Mouse (Mus musculus) kidney, embryonic 14.5 days (tissue): Measurements from ENCODE around the gene Tubd1. TPM values are rescaled to one million over a fixed set of nuclear protein-coding genes. Genes with fewer than 3 reads are reported as not detected.
A peak's percentile ranks its signal among the peaks of the same experiment; 100 is the strongest.

Experiments used
- ATAC-seq: fragments of 200-750 bp; cut with Nextera tagmentation; 2 replicates; pipeline ENCODE4 v1.8.0; 2017; ENCODE audit warnings: moderate number of reproducible peaks, mild to moderate bottlenecking, moderate TSS enrichment, moderate library complexity; ENCODE audit not compliant: low FRiP score, low TSS enrichment
- H3K27ac ChIP-seq: fragments of 300-500 bp; sonication (generic); 2 replicates; pipeline ENCODE4 v1.5.1; 2014; ENCODE audit warnings: low read depth, mild to moderate bottlenecking, low read length, moderate library complexity, mixed read lengths
- H3K27me3 ChIP-seq: fragments of 300-500 bp; sonication (generic); 2 replicates; pipeline ENCODE4 v1.6.1; 2014; ENCODE audit warnings: mild to moderate bottlenecking, low read length; ENCODE audit not compliant: control insufficient read depth, insufficient read depth
- H3K36me3 ChIP-seq: fragments of 300-500 bp; sonication (generic); 2 replicates; pipeline ENCODE4 v1.6.1; 2014; ENCODE audit warnings: low read length, mixed read lengths; ENCODE audit not compliant: control insufficient read depth, insufficient read depth
- H3K4me1 ChIP-seq: fragments of 300-500 bp; sonication (generic); 2 replicates; pipeline ENCODE4 v1.6.1; 2014; ENCODE audit warnings: low read length, mixed read lengths; ENCODE audit not compliant: control insufficient read depth, insufficient read depth
- H3K4me2 ChIP-seq: fragments of 300-500 bp; sonication (generic); replicated peaks from 2 replicates; pipeline ENCODE4 v1.6.1; 2014; ENCODE audit warnings: low read depth, mild to moderate bottlenecking, low read length
- H3K4me3 ChIP-seq: fragments of 300-500 bp; sonication (generic); 2 replicates; pipeline ENCODE4 v1.5.1; 2014; ENCODE audit warnings: mild to moderate bottlenecking, low read length
- H3K9ac ChIP-seq: fragments of 300-500 bp; sonication (generic); 2 replicates; pipeline ENCODE4 v1.6.1; 2014; ENCODE audit warnings: low read depth, mild to moderate bottlenecking, low read length, moderate library complexity
- H3K9me3 ChIP-seq: fragments of 300-500 bp; sonication (generic); 2 replicates; pipeline ENCODE4 v1.6.1; 2016; ENCODE audit warnings: low read length; ENCODE audit not compliant: control insufficient read depth
- WGBS: fragments of 180-500 bp; shearing (Covaris S2); extraction: QIAGEN DNeasy Blood & Tissue Kit; methylation state at CpG from one replicate; pipeline ENCODE4 v1.1.7; 2014; 5-methylcytosine and 5-hydroxymethylcytosine counted together
- microRNA counts: library from miRNA; unstranded; fragments of <30 nt; microRNA quantifications from one replicate; lab custom pipeline; 2017
- microRNA-seq: library from miRNA; unstranded; fragments of <30 nt; microRNA quantifications from one replicate; pipeline ENCODE4, GENCODE M21; 2016
- polyA plus RNA-seq: library from polyadenylated mRNA; unstranded; fragments of >200 nt; fragmentation: Nextera tagmentation; extraction: Ambion mirVana; gene quantifications from 2 replicates; pipeline ENCODE4 v1.2.1, GENCODE M21; 2014

Tubd1 gene
- polyA plus RNA-seq, 1 experiment from 2014 or later: 13.4 TPM

DNA sequence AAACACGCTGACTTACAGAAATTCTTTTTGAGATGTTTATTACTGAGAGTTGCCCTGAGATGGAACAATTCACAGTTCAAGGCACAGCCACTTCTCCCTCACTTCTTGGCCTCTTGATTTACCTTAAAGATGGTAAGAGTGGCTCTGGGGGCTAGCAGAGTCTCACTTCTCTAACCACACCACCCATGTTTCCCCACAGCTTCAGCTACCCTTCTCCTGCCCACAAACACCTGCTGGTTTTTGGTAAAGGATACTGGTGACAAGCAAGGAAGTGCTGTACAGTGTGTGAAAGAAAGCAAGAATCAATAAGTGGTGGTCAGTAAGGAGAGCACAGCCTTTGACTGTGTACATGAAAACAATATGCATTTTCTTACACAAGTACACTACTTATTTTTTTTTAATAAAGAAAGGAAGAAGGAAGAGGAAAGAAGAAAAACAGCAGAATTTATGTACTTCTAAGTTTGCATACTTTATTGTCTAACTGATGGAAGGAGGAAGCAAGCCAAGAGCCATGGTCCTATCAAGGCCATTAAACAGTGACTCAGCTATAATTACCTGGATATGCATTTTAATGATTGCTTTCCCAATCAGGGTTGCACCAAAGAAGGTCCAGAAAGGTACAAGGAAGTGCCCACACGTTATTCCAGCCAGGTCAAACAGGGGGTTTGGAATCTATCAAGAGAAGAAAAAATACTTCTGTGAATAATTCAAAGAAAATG lies 62.0 kb downstream of the Tubd1 start:
- no peak overlapping the region for H3K27ac ChIP-seq
- ATAC-seq: no peak
- WGBS: 89% methylated on average over 2 of the region's 2 CpGs

DNA sequence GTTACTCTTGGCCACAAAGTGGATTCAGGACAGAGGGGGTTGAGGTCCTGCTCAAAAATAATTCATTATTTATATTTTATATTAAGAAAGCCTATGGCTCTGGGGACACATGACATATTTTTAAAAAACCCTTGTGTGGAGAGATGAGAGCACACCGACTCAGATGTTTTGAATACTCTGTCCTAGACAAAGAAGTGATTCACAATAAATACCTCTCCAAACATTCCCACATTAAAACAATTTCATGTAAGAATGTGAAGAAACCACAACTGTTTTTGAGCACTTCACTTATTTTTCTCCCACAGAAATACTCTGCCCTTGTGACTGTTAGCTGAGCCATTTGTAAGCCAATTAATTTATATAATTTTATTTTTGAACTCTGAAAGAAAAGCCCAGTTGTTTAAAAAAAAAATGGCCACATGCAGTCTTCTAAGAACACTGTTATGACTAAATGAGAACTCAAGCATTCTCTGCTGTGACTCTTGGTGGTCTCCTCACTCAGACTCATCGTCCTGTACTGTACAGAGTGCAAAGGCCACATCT lies 63.1 kb downstream of the Tubd1 start:
- no peaks in the 10 kb centered on the region for H3K4me1 ChIP-seq
- no peaks in the 10 kb centered on the region for H3K27me3 ChIP-seq
- H3K4me2 ChIP-seq: no peak overlapping the region
- no peak overlapping the region for H3K27ac ChIP-seq
- ATAC-seq: no peak
- H3K9ac ChIP-seq: no peak overlapping the region
- H3K4me3 ChIP-seq: no peak overlapping the region
- peaks cover 19% of the 10 kb centered on the region for H3K36me3 ChIP-seq
- no peaks in the 10 kb centered on the region for H3K9me3 ChIP-seq
- 85% methylated on average over 2 of the region's 2 CpGs for WGBS

More for the DNA sequence above, 62.0 kb downstream of the Tubd1 start:
- Histone ChIP-seq H3K27me3 (no peaks in the 10 kb centered on the region), H3K4me3 (no peak overlapping the region), H3K36me3 (peaks cover 19% of the 10 kb centered on the region), H3K4me2 (no peak overlapping the region), H3K4me1 (no peaks in the 10 kb centered on the region), H3K9ac (no peak overlapping the region), H3K9me3 (no peaks in the 10 kb centered on the region)

DNA sequence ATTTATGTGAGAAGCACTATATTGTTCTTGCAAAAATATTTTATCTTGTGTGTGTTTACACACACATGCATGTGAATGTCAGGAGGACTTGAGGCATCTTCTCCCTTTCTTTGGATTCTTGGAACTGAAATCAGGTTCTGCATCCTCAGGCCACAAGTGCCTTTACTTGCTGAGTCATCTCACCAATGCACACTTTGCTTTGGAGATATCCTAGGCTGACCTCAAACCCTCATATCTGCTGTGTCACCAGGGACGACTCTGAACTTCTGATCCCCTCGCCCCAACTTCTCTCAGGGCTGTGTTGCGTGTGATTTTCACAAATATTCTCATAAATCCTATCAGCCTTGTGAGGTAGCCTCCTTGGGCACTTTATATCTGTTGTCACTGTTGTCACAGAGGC lies 65.4 kb downstream of the Tubd1 start:
- Histone ChIP-seq H3K9ac (no peak overlapping the region), H3K4me3 (no peak overlapping the region), H3K27ac (no peak overlapping the region), H3K4me1 (no peaks in the 10 kb centered on the region), H3K36me3 (peaks cover 16% of the 10 kb centered on the region), H3K27me3 (no peaks in the 10 kb centered on the region), H3K9me3 (no peaks in the 10 kb centered on the region), H3K4me2 (no peak overlapping the region)
- 80% methylated on average over 3 of the region's 3 CpGs for WGBS
- ATAC-seq: no peak

DNA sequence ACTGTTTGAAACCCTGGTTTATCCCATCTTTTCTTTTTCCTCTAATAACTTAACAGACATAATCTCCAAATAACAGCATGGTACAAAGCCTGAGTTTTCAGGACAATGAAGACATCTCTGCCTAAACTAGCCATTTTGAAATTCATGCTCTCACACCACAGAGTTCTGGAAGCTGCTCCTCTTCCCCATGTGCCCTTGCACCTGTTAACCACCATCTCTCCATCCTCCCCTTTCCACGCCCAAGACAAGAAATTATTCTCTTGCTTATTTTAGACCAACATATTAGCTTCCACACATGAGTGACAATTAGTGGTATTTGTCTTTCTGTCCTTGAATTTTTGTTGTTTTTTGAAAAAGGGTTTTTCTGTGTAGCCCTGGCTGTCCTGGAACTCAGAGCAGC lies 67.2 kb downstream of the Tubd1 start:
- Histone ChIP-seq H3K9ac (no peak overlapping the region), H3K4me2 (no peak overlapping the region), H3K27ac (no peak overlapping the region), H3K4me1 (no peaks in the 10 kb centered on the region), H3K9me3 (no peaks in the 10 kb centered on the region), H3K4me3 (no peak overlapping the region), H3K27me3 (no peaks in the 10 kb centered on the region), H3K36me3 (peaks cover 6% of the 10 kb centered on the region; the same call in 1 of the 2 replicates)
- no peak for ATAC-seq
- WGBS: 92% methylated on average over 1 of the region's 1 CpGs

DNA sequence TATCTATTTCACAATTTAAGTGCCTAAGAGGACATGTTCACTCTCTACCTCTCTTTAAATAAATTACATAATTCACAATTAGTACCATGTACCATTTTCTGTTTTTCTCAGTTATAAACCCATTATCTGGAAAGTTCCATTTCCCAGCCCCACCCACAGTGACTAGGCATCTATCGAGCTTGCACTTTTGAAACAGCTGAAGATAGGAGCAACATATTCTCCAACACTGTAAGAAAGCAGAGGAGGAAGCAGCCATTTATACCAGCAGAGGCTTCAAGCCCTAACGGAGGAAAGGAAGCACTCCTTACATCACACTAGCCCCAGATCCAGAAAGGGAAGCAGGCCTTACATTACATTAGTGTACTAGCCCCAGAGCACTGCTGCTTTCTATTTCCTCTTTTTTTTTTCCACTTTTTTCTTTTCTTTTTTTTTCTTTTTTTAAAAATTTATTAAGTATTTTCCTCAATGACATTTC lies 69.3 kb downstream of the Tubd1 start:
- no peak overlapping the region for H3K9ac ChIP-seq
- no peak overlapping the region for H3K4me3 ChIP-seq
- no peaks in the 10 kb centered on the region for H3K4me1 ChIP-seq
- WGBS: 73% methylated on average over 2 of the region's 2 CpGs
- H3K9me3 ChIP-seq: no peaks in the 10 kb centered on the region
- no peak for ATAC-seq
- no peaks in the 10 kb centered on the region for H3K27me3 ChIP-seq
- H3K27ac ChIP-seq: no peak overlapping the region
- H3K4me2 ChIP-seq: no peak overlapping the region
- peaks cover 6% of the 10 kb centered on the region; the same call in 1 of the 2 replicates for H3K36me3 ChIP-seq

DNA sequence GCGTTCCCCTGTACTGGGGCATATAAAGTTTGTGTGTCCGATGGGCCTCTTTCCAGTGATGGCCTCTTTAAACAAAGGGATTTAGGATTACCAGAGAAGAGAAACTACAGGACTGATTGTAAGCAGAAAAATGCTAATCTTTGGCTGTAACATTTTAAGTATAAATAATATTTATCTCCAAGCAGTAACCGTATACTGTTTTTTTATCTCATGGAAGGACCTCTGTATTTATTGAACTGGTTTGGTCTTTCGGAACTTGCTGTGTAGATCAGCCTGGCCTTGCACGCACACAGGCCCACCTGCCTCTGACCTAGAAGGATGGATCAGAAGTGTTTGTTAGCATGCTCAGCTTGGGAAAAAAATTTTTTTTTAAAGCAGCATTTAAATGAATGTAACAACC lies 69.8 kb downstream of the Tubd1 start:
- no peak overlapping the region for H3K4me3 ChIP-seq
- 90% methylated on average over 5 of the region's 5 CpGs for WGBS
- no peaks in the 10 kb centered on the region for H3K9me3 ChIP-seq
- H3K4me1 ChIP-seq: no peaks in the 10 kb centered on the region
- no peak for ATAC-seq
- H3K27me3 ChIP-seq: no peaks in the 10 kb centered on the region
- H3K4me2 ChIP-seq: no peak overlapping the region
- no peak overlapping the region for H3K27ac ChIP-seq
- no peak overlapping the region for H3K9ac ChIP-seq
- H3K36me3 ChIP-seq: peaks cover 6% of the 10 kb centered on the region; the same call in 1 of the 2 replicates

MicroRNA genes within 50 kb of the gene (microRNA counts, 519-probe panel; counts per million panel counts)
- 6,261 counts per million, percentile 67 among the panel's probes with 10 or more counts for microRNA mmu-miR-21 (lab: Ali Mortazavi, UCI)

Small RNAs within 50 kb of the gene (microRNA-seq; reads per million reads assigned to microRNA genes)
- 8,366 reads per million, percentile 94 among the genes with 10 or more reads in this experiment for gene Mir21a

Other genes with a start within 250 kb of the Tubd1 start
- gene Med13, start 187.4 kb upstream of the Tubd1 start, polyA plus RNA-seq: 14.3 and 14.9 TPM in 2 replicates
- 33.0 and 39.0 TPM in 2 replicates for gene Rnft1, start 60.3 kb upstream of the Tubd1 start, polyA plus RNA-seq
- 46.0 and 56.1 TPM in 2 replicates for gene Rps6kb1, start 186 bp upstream of the Tubd1 start, polyA plus RNA-seq
- 139 and 141 TPM in 2 replicates for gene Vmp1, start 138.8 kb downstream of the Tubd1 start, polyA plus RNA-seq
- gene Ptrh2, start 139.0 kb downstream of the Tubd1 start, polyA plus RNA-seq: 38.6 and 41.1 TPM in 2 replicates
- 128 and 200 TPM in 2 replicates for gene Cltc, start 212.6 kb downstream of the Tubd1 start, polyA plus RNA-seq